Mouse (Mus musculus) lung, embryonic 16.5 days (tissue): ENCODE data around the gene Grik4. TPM values are rescaled to one million over a fixed set of nuclear protein-coding genes. Genes with fewer than 3 reads are reported as not detected.

Experiments used
- ATAC-seq: fragments of 200-750 bp; cut with Nextera tagmentation; 2 replicates; pipeline ENCODE4 v1.8.0; 2017; ENCODE audit warnings: low read depth, mild to moderate bottlenecking, moderate library complexity
- H3K27ac ChIP-seq: fragments of 300-500 bp; sonication (generic); 2 replicates; pipeline ENCODE4 v1.5.1; 2014; ENCODE audit warnings: mild to moderate bottlenecking, control low read depth, low read length
- H3K27me3 ChIP-seq: fragments of 300-500 bp; sonication (generic); 2 replicates; pipeline ENCODE4 v1.6.1; 2014; ENCODE audit warnings: low read depth, low read length, mixed read lengths; ENCODE audit not compliant: control insufficient read depth, insufficient read depth
- H3K36me3 ChIP-seq: fragments of 300-500 bp; sonication (generic); 2 replicates; pipeline ENCODE4 v1.6.1; 2014; ENCODE audit warnings: low read length; ENCODE audit not compliant: control insufficient read depth, insufficient read depth
- H3K4me1 ChIP-seq: fragments of 300-500 bp; sonication (generic); replicated peaks from 2 replicates; pipeline ENCODE4 v1.6.1; 2014; ENCODE audit warnings: low read length, mixed read lengths; ENCODE audit not compliant: control insufficient read depth, insufficient read depth
- H3K4me2 ChIP-seq: fragments of 300-500 bp; sonication (generic); 2 replicates; pipeline ENCODE4 v1.6.1; 2014; ENCODE audit warnings: low read depth, low read length, control low read depth
- H3K4me3 ChIP-seq: fragments of 300-500 bp; sonication (generic); 2 replicates; pipeline ENCODE4 v1.5.1; 2014; ENCODE audit warnings: mild to moderate bottlenecking, low read length, control low read depth
- H3K9ac ChIP-seq: fragments of 300-500 bp; sonication (generic); 2 replicates; pipeline ENCODE4 v1.6.1; 2014; ENCODE audit warnings: low read length, control low read depth
- H3K9me3 ChIP-seq: fragments of 300-500 bp; sonication (generic); 2 replicates; pipeline ENCODE4 v1.6.1; 2016; ENCODE audit warnings: low read length; ENCODE audit not compliant: control insufficient read depth
- WGBS: fragments of 180-500 bp; shearing (Covaris S2); extraction: QIAGEN DNeasy Blood & Tissue Kit; methylation state at CpG from one replicate; pipeline ENCODE4 v1.1.7; 2014; 5-methylcytosine and 5-hydroxymethylcytosine counted together
- polyA plus RNA-seq: library from polyadenylated mRNA; unstranded; fragments of >200 nt; fragmentation: Nextera tagmentation; extraction: Ambion mirVana; gene quantifications from 2 replicates; pipeline ENCODE4 v1.2.1, GENCODE M21; 2015

Grik4 gene
- polyA plus RNA-seq, 1 experiment from 2014 or later, result 2.3 TPM

- Histone ChIP-seq H3K9me3 (no peaks in the 10 kb centered on the region), H3K9ac (no peak overlapping the region), H3K4me1 (peaks cover 11% of the 10 kb centered on the region), H3K27me3 (no peaks in the 10 kb centered on the region), H3K4me2 (no peak overlapping the region), H3K27ac (no peak overlapping the region), H3K4me3 (no peak overlapping the region), H3K36me3 (no peaks in the 10 kb centered on the region)
- ATAC-seq, result no peak
- WGBS, result 53% methylated on average over 5 of the region's 5 CpGs
These were observed 106.0 kb downstream of the Grik4 start for GRCm38 (mm10) chr9:42838299-42838698.

GRCm38 (mm10) chr9:42837498-42837897, 106.8 kb downstream of the Grik4 start:
- H3K4me2 ChIP-seq, result no peak overlapping the region
- no peaks in the 10 kb centered on the region for H3K9me3 ChIP-seq
- no peaks in the 10 kb centered on the region for H3K36me3 ChIP-seq
- H3K4me1 ChIP-seq, result peaks cover 11% of the 10 kb centered on the region
- no peak overlapping the region for H3K4me3 ChIP-seq
- WGBS, result 44% methylated on average over 6 of the region's 6 CpGs
- H3K27ac ChIP-seq, result no peak overlapping the region
- no peak overlapping the region for H3K9ac ChIP-seq
- no peaks in the 10 kb centered on the region for H3K27me3 ChIP-seq
- ATAC-seq, result no peak

- 62% methylated on average over 6 of the region's 6 CpGs for WGBS
- no peak overlapping the region for H3K27ac ChIP-seq
- no peaks in the 10 kb centered on the region for H3K4me1 ChIP-seq
- H3K9me3 ChIP-seq, result no peaks in the 10 kb centered on the region
- H3K36me3 ChIP-seq, result no peaks in the 10 kb centered on the region
- H3K4me3 ChIP-seq, result no peak overlapping the region
- no peak for ATAC-seq
- no peak overlapping the region for H3K4me2 ChIP-seq
- no peaks in the 10 kb centered on the region for H3K27me3 ChIP-seq
- H3K9ac ChIP-seq, result no peak overlapping the region
These were observed 112.7 kb downstream of the Grik4 start for GRCm38 (mm10) chr9:42831558-42831957.

DNA sequence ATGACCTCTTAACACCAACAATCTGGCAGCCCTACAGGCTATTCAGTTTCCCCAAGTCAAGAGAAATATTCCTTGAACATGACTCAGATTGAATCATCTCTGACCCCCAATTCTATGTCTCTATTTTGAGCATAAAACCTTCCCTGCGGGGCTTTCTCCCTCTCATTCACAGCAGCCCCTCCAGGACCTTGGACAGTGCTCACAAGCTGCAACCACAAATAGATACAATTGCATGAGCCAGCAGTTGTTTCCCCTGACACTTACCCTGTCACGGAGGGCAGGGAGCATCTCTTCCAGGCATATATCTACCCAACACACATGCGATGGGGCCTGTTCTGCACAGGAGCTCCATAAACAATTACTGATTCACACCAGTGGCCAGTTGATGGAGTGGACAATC, 125.0 kb downstream of the Grik4 start:
- H3K9me3 ChIP-seq, result no peaks in the 10 kb centered on the region
- no peak overlapping the region for H3K4me3 ChIP-seq
- no peak overlapping the region for H3K4me2 ChIP-seq
- H3K36me3 ChIP-seq, result no peaks in the 10 kb centered on the region
- 36% methylated on average over 3 of the region's 3 CpGs for WGBS
- H3K4me1 ChIP-seq, result no peaks in the 10 kb centered on the region
- H3K9ac ChIP-seq, result no peak overlapping the region
- no peak for ATAC-seq
- H3K27me3 ChIP-seq, result no peaks in the 10 kb centered on the region
- H3K27ac ChIP-seq, result no peak overlapping the region

DNA sequence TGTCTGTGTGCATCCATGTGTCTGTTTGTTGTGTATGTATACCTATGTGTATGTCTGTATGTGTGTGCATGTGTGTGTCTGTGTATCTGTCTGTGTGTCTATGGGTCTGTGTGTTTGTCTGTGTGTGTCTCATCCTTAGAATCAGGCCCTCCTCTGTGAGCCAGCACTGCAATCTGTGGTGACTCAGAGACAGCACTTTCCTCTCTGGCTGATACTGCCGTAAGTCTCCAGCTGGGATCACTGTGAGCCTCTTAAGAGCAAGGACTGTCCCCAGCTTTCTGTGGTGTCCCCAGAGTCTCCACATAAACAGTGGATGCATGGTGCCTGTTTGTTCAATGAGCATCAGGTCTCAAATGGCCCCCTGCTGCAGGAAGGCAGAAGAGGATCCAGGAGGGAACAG, 127.5 kb downstream of the Grik4 start:
- no peaks in the 10 kb centered on the region for H3K36me3 ChIP-seq
- H3K27ac ChIP-seq, result no peak overlapping the region
- H3K4me2 ChIP-seq, result no peak overlapping the region
- no peak overlapping the region for H3K9ac ChIP-seq
- no peak for ATAC-seq
- H3K4me1 ChIP-seq, result no peaks in the 10 kb centered on the region
- no peaks in the 10 kb centered on the region for H3K27me3 ChIP-seq
- no peaks in the 10 kb centered on the region for H3K9me3 ChIP-seq
- H3K4me3 ChIP-seq, result no peak overlapping the region
- WGBS, result 88% methylated on average over 1 of the region's 1 CpGs

DNA sequence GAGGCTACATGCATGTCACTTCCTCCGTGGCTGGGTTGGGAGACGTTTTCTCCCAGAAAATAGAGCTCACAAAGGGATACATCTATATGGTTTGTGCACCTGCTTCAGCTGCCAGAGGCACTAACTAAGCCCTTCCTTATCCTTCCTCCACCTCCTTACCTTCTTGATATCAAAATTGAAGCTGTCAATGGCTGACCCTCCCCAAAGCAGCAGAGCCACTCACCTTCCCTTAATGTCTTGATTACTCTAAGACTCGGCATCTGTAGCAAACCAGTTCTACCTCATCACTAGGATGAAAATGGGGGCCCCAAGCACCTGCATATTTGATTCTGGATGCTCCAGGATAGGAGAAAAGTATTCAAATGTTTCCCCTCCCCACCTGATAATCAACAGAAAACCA, 135.1 kb downstream of the Grik4 start:
- ATAC-seq, result no peak
- H3K4me3 ChIP-seq, result no peak overlapping the region
- no peaks in the 10 kb centered on the region for H3K9me3 ChIP-seq
- no peak overlapping the region for H3K4me2 ChIP-seq
- H3K27me3 ChIP-seq, result no peaks in the 10 kb centered on the region
- 85% methylated on average over 3 of the region's 3 CpGs for WGBS
- no peak overlapping the region for H3K9ac ChIP-seq
- no peak overlapping the region for H3K27ac ChIP-seq
- no peaks in the 10 kb centered on the region for H3K36me3 ChIP-seq
- no peaks in the 10 kb centered on the region for H3K4me1 ChIP-seq

DNA sequence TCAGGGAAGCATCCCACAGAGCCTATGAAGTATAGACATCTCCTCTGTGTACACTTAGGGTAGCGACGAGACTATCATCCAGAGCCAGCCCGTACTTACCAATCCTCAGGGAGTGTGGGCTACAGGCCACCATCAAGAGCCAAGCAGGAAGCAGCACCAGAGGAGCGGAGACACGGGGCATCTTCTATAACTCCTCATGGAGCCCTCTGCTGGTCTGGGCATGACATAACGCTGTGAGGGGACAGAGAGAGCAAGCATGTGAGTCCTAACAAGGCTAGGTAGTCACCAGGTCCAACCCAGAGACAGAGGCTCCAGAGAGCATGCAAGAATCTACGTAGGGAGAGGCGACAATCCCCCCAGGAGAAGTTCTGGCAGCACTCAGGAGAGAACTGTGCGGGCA, 135.9 kb downstream of the Grik4 start:
- H3K36me3 ChIP-seq, result no peaks in the 10 kb centered on the region
- H3K4me2 ChIP-seq, result no peak overlapping the region
- H3K4me3 ChIP-seq, result no peak overlapping the region
- no peaks in the 10 kb centered on the region; the same call in 1 of the 2 replicates for H3K4me1 ChIP-seq
- H3K27ac ChIP-seq, result no peak overlapping the region
- no peak overlapping the region for H3K9ac ChIP-seq
- H3K27me3 ChIP-seq, result no peaks in the 10 kb centered on the region
- no peak for ATAC-seq
- no peaks in the 10 kb centered on the region for H3K9me3 ChIP-seq
- WGBS, result 63% methylated on average over 9 of the region's 9 CpGs

GRCm38 (mm10) chr9:42803061-42803491, 141.2 kb downstream of the Grik4 start:
- Histone ChIP-seq H3K4me2 (no peak overlapping the region), H3K36me3 (no peaks in the 10 kb centered on the region), H3K4me1 (peaks cover 20% of the 10 kb centered on the region), H3K27ac (no peak overlapping the region), H3K4me3 (no peak overlapping the region), H3K9ac (no peak overlapping the region), H3K27me3 (no peaks in the 10 kb centered on the region), H3K9me3 (no peaks in the 10 kb centered on the region)
- ATAC-seq, result peak; percentile 68
- WGBS, result 48% methylated on average over 3 of the region's 3 CpGs

DNA sequence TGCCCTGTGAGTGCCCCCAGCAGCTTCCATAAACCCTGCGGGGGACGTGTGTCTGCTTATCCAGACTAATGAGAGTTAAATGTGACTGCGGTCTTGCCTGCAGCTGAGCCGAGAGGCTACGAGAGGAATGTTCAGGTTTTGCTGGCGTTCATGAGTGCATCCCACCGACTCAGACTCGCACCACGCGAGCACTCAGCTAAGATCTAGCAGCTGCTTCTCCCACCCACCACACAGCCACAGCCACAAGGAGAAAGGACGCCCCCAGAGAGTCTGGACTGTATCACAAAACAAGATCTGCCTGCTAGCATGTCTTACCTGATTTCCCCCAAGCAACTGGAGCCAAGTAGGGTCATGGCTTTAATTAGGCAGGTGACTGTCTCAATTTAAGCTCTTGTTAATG, 142.4 kb downstream of the Grik4 start:
- Histone ChIP-seq H3K27me3 (no peaks in the 10 kb centered on the region), H3K9me3 (no peaks in the 10 kb centered on the region), H3K27ac (no peak overlapping the region), H3K9ac (no peak overlapping the region), H3K4me2 (no peak overlapping the region), H3K4me1 (peaks cover 20% of the 10 kb centered on the region), H3K36me3 (no peaks in the 10 kb centered on the region), H3K4me3 (no peak overlapping the region)
- WGBS, result 67% methylated on average over 11 of the region's 11 CpGs
- no peak for ATAC-seq

DNA sequence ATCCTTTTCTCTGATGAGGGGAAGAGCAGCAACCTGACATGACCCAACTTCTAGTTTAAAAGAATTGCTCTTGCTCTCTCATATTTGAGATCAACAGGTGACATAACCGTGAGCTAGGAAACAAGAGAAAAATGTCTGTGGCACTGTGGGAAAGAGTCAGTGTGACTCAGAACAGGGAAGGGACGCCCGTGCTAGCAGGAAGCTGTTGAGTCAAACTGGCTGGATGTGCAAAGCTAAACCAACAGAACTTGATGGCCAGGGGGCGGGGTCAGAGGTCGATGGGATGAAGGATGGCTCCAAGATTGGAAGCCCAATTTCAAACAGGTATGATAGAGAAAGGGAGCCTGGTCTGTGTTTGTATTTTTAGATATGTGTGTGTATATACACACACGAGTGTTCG, 144.2 kb downstream of the Grik4 start:
- WGBS, result 69% methylated on average over 7 of the region's 7 CpGs
- Histone ChIP-seq H3K36me3 (no peaks in the 10 kb centered on the region), H3K4me1 (peaks cover 27% of the 10 kb centered on the region), H3K4me2 (no peak overlapping the region), H3K4me3 (no peak overlapping the region), H3K9ac (no peak overlapping the region), H3K27ac (no peak overlapping the region), H3K9me3 (no peaks in the 10 kb centered on the region), H3K27me3 (no peaks in the 10 kb centered on the region)
- no peak for ATAC-seq
